Mouse (Mus musculus) heart, postnatal 25 days (tissue): ENCODE results near the gene Epha8. TPM values are rescaled to one million over a fixed set of nuclear protein-coding genes. Genes with fewer than 3 reads are reported as not detected.

Source experiments
- total RNA-seq, 2 experiments: library from RNA; stranded (reverse); gene quantifications; 2 replicates each; pipeline ENCODE4 v1.2.3; 2021

Epha8 gene
- total RNA-seq, 2 experiments from 2014 or later: not detected

Other genes starting within 250 kb of the Epha8 start
- gene Ephb2, start 120.8 kb downstream of the Epha8 start, total RNA-seq: under 1 TPM; 0.49 to 0.89 TPM
- 10 to 100 TPM; 47.0 to 48.4 TPM for gene C1qb, start 70.6 kb downstream of the Epha8 start, total RNA-seq
- 10 to 100 TPM; 35.2 to 41.2 TPM for gene C1qc, start 63.8 kb downstream of the Epha8 start, total RNA-seq
- 10 to 100 TPM; 46.0 to 46.8 TPM for gene C1qa, start 58.0 kb downstream of the Epha8 start, total RNA-seq
- gene Zbtb40, start 92.0 kb upstream of the Epha8 start, total RNA-seq: 1 to 10 TPM; 7.5 to 7.9 TPM